ENCODE assay signal across 9 mouse cellular contexts in the genomic region with DNA sequence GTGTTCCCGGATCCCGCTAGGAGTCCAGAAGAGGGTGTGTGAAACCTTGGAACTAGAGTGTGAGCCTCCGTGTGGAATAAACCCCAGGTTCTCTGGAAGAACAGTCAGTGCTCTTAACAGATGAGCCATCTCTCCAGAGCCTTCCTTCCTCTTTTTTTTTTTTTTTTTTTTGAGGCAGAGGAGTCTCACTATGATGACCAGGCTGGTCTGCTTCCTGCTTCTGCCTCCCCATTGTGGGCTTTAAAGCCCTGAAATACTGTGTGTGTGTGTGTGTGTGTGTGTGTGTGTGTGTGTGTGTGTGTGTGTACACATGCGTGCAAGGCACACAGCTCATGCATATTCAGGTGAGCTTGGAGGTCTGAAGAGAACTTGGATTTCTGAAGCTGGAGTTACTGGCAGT. TPM values are rescaled to one million over a fixed set of nuclear protein-coding genes. Genes with fewer than 3 reads are reported as not detected.
DNase-seq lines count a peak whose midpoint lies in the region; ATAC-seq lines count a peak whose summit lies in the region.
"Had no signal": no experiment of that assay in that cellular context is flagged by ENCODE, and none has a peak within 500 bp of the region (broad histone marks: within the 10 kb centered on the region; RNA-seq: fewer than 3 reads in every experiment).

No protein-coding gene starts in this region.

- peak overlapping the region; percentile 98; the same call in 1 of the 2 replicates for H3K27ac ChIP-seq in kidney, embryonic 14.5 days (ENCODE audit: low read depth, low read length)
- peak overlapping the region; percentile 99; the same call in 1 of the 2 replicates for H3K27ac ChIP-seq in brown adipose tissue, adult 24 weeks (replicated peaks; ENCODE audit: low read depth, low read length)
- peak overlapping the region; percentile 100 for H3K27ac ChIP-seq in midbrain, embryonic 13.5 days

- no peak for ATAC-seq in kidney, embryonic 14.5 days (ENCODE audit: low FRiP score, low TSS enrichment)
- peak; percentile 29 to 63; a peak in 3 of 4 replicates for ATAC-seq in hematopoietic stem cell, adult 5-6 weeks (replicated peaks in 1 of 2; ENCODE audit: insufficient read depth in 1 of 2, low FRiP score in 2 of 2, low TSS enrichment in 1 of 2, low read depth in 1 of 2, poor library complexity in 2 of 2, severe bottlenecking in 2 of 2)
- no peak for ATAC-seq in midbrain, embryonic 13.5 days

- no peaks in the 10 kb centered on the region for H3K36me3 ChIP-seq in kidney, embryonic 14.5 days (ENCODE audit: control insufficient read depth, insufficient read depth, low read length)
- no peaks in the 10 kb centered on the region for H3K36me3 ChIP-seq in midbrain, embryonic 13.5 days

- DNase-seq in kidney, postnatal 14 days = no peak
- DNase-seq in layer of hippocampus, adult 8-10 months (ENCODE audit: low spot score in 2 of 2) = no peak
- no peak for DNase-seq in gastrocnemius, adult 8-10 months (ENCODE audit: low spot score in 2 of 2)
- no peak for DNase-seq in thymus, postnatal 4 days

- peaks cover 33% of the 10 kb centered on the region for H3K4me1 ChIP-seq in kidney, embryonic 14.5 days (ENCODE audit: control insufficient read depth, insufficient read depth, low read length)
- peaks cover 10% of the 10 kb centered on the region for H3K4me1 ChIP-seq in brown adipose tissue, adult 24 weeks (ENCODE audit: control insufficient read depth, insufficient read depth, insufficient read length, low read length)
- peaks cover 39% of the 10 kb centered on the region for H3K4me1 ChIP-seq in midbrain, embryonic 13.5 days (replicated peaks)

- no peaks in the 10 kb centered on the region for H3K9me3 ChIP-seq in kidney, embryonic 14.5 days (ENCODE audit: control insufficient read depth, low read length)
- no peaks in the 10 kb centered on the region for H3K9me3 ChIP-seq in midbrain, embryonic 13.5 days

- H3K4me3 ChIP-seq in kidney, embryonic 14.5 days (ENCODE audit: low read length) = no peak overlapping the region
- no peak overlapping the region for H3K4me3 ChIP-seq in brown adipose tissue, adult 24 weeks (ENCODE audit: insufficient read depth, low read depth, low read length)
- no peak overlapping the region for H3K4me3 ChIP-seq in midbrain, embryonic 13.5 days (replicated peaks)

- 74% methylated on average over 4 of the region's 4 CpGs for WGBS in kidney, embryonic 14.5 days
- WGBS in midbrain, embryonic 13.5 days = 80% methylated on average over 3 of the region's 4 CpGs

- H3K27me3 ChIP-seq in kidney, embryonic 14.5 days (ENCODE audit: control insufficient read depth, insufficient read depth, low read length) = no peaks in the 10 kb centered on the region
- no peaks in the 10 kb centered on the region for H3K27me3 ChIP-seq in midbrain, embryonic 13.5 days

- H3K9ac ChIP-seq in kidney, embryonic 14.5 days (ENCODE audit: low read depth, low read length) = no peak overlapping the region
- peak overlapping the region; percentile 58; the same call in 1 of the 2 replicates for H3K9ac ChIP-seq in midbrain, embryonic 13.5 days (replicated peaks)

- no peak overlapping the region for H3K4me2 ChIP-seq in kidney, embryonic 14.5 days (replicated peaks; ENCODE audit: low read depth, low read length)
- no peak overlapping the region for H3K4me2 ChIP-seq in midbrain, embryonic 13.5 days (replicated peaks)

RNA-seq across cellular contexts. Expression of a gene that starts 1.6 kb away (rescaled TPM):
- polyA plus RNA-seq in kidney, embryonic 14.5 days (2014; fragmentation: Nextera tagmentation; extraction: Ambion mirVana) = 219 and 295 TPM in 2 replicates
- polyA plus RNA-seq in brown adipose tissue, adult 24 weeks (2012; ENCODE audit: insufficient read depth, insufficient read length, missing spikeins) = 949 and 1,236 TPM in 2 replicates
- 121 and 123 TPM in 2 replicates for total RNA-seq in hematopoietic stem cell, adult 5-6 weeks (2017)
- 662 and 802 TPM in 2 replicates for polyA plus RNA-seq in midbrain, embryonic 13.5 days (2015; fragmentation: Nextera tagmentation; extraction: Ambion mirVana)
- total RNA-seq in layer of hippocampus, adult 8-10 months (2022) = 100 to 1,000 TPM; 881 to 936 (median 911) TPM
- 10 to 100 TPM; 64.6 to 83.2 (median 76.8) TPM for total RNA-seq in gastrocnemius, adult 8-10 months (2022)

RNA-seq across cellular contexts. Expression of a gene that starts 9.6 kb away (rescaled TPM):
- polyA plus RNA-seq in kidney, embryonic 14.5 days (2014; fragmentation: Nextera tagmentation; extraction: Ambion mirVana) = 396 and 402 TPM in 2 replicates
- 238 and 301 TPM in 2 replicates for polyA plus RNA-seq in brown adipose tissue, adult 24 weeks (2012; ENCODE audit: insufficient read depth, insufficient read length, missing spikeins)
- total RNA-seq in hematopoietic stem cell, adult 5-6 weeks (2017) = 54.2 and 67.4 TPM in 2 replicates
- 419 and 462 TPM in 2 replicates for polyA plus RNA-seq in midbrain, embryonic 13.5 days (2015; fragmentation: Nextera tagmentation; extraction: Ambion mirVana)
- 100 to 1,000 TPM; 564 to 596 (median 590) TPM for total RNA-seq in layer of hippocampus, adult 8-10 months (2022)
- total RNA-seq in gastrocnemius, adult 8-10 months (2022) = 100 to 1,000 TPM; 192 to 219 (median 202) TPM

RNA-seq across cellular contexts. Expression of a gene that starts 10.0 kb away (rescaled TPM):
- polyA plus RNA-seq in kidney, embryonic 14.5 days (2014; fragmentation: Nextera tagmentation; extraction: Ambion mirVana) = 1.6 and 1.7 TPM in 2 replicates
- polyA plus RNA-seq in brown adipose tissue, adult 24 weeks (2012; ENCODE audit: insufficient read depth, insufficient read length, missing spikeins) = 12.2 and 15.1 TPM in 2 replicates
- total RNA-seq in hematopoietic stem cell, adult 5-6 weeks (2017) = 3.8 and 9.1 TPM in 2 replicates
- 2.3 and 2.5 TPM in 2 replicates for polyA plus RNA-seq in midbrain, embryonic 13.5 days (2015; fragmentation: Nextera tagmentation; extraction: Ambion mirVana)
- total RNA-seq in layer of hippocampus, adult 8-10 months (2022) = 10 to 100 TPM in 2 of 4 experiments, 1 to 10 TPM in 2; 1.6 to 15.6 (median 8.5) TPM
- total RNA-seq in gastrocnemius, adult 8-10 months (2022) = under 1 TPM in 1 of 4 experiments, not detected in 3; 0.31 TPM

RNA-seq across cellular contexts. Expression of a gene that starts 33.5 kb away (rescaled TPM):
- 0.16 TPM in 1 of 2 replicates, not detected in the other for polyA plus RNA-seq in kidney, embryonic 14.5 days (2014; fragmentation: Nextera tagmentation; extraction: Ambion mirVana)
- not detected in 2 replicates for polyA plus RNA-seq in brown adipose tissue, adult 24 weeks (2012; ENCODE audit: insufficient read depth, insufficient read length, missing spikeins)
- 5.8 and 10.0 TPM in 2 replicates for total RNA-seq in hematopoietic stem cell, adult 5-6 weeks (2017)
- polyA plus RNA-seq in midbrain, embryonic 13.5 days (2015; fragmentation: Nextera tagmentation; extraction: Ambion mirVana) = 0.07 TPM in 1 of 2 replicates, not detected in the other
- under 1 TPM in 2 of 4 experiments, not detected in 2; 0.12 to 0.38 TPM for total RNA-seq in layer of hippocampus, adult 8-10 months (2022)
- under 1 TPM in 1 of 4 experiments, not detected in 3; 0.11 TPM for total RNA-seq in gastrocnemius, adult 8-10 months (2022)
- polyA plus RNA-seq: limb, embryonic 11.5 days had no signal

RNA-seq across cellular contexts. Expression of a gene that starts 43.8 kb away (rescaled TPM):
- polyA plus RNA-seq in kidney, embryonic 14.5 days (2014; fragmentation: Nextera tagmentation; extraction: Ambion mirVana) = 144 and 162 TPM in 2 replicates
- polyA plus RNA-seq in brown adipose tissue, adult 24 weeks (2012; ENCODE audit: insufficient read depth, insufficient read length, missing spikeins) = 74.8 and 85.4 TPM in 2 replicates
- total RNA-seq in hematopoietic stem cell, adult 5-6 weeks (2017) = 41.6 and 51.1 TPM in 2 replicates
- 89.9 and 95.2 TPM in 2 replicates for polyA plus RNA-seq in midbrain, embryonic 13.5 days (2015; fragmentation: Nextera tagmentation; extraction: Ambion mirVana)
- 100 to 1,000 TPM; 129 to 152 (median 145) TPM for total RNA-seq in layer of hippocampus, adult 8-10 months (2022)
- total RNA-seq in gastrocnemius, adult 8-10 months (2022) = 100 to 1,000 TPM; 122 to 142 (median 131) TPM

Comparison
In these comparisons a context has a peak if more than half of its experiments do, and no peak if none do; other contexts are left out.
1. ATAC-seq: peak in hematopoietic stem cell, adult 5-6 weeks (2 of 2); none in kidney, embryonic 14.5 days (single experiment) and midbrain, embryonic 13.5 days (single experiment).
2. Peak in every context shown above with its lines, with median percentiles within 50 percentile points of each other: H3K27ac ChIP-seq.